Mouse (Mus musculus): ENCODE measurements at regions not wholly inside any gene's neighbourhood (a gene's known extent, or its start where the extent isn't known, plus 50 kb on each side); places are given as distances from the start of the nearest gene placed in this dataset.

- DNase-seq (ENCODE audit: low spot score in 2 of 2): peak; percentile 10 to 12
- intact Hi-C loops (cut with DNase I): no loop called here
These were observed 525.1 kb upstream of the Fam19a5 start for GRCm38 (mm10) chr15:87018978-87019377.

DNA sequence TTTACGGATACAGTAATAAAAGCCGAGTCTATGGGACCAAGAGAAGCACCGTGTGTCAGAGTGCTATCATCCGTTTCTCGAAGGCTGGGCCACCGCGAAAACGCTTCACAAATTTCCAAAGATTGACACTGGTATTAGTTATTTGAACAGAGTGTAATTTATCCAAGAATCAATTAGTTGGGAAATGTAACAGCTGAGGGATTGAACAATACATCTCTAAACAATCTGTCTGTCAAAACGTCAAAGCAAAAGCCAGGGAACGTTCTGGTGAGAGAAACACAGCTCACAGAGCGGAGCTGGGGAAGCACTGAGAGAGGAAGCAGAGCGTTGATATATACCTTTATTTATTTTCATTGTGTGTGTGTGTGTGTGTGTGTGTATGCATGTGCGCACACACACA lies 498.1 kb upstream of the Fam19a5 start:
- intact Hi-C loops (cut with DNase I): no loop called here
- no peak for DNase-seq (ENCODE audit: low spot score in 2 of 2)

GRCm38 (mm10) chr15:87054186-87054585 lies 489.9 kb upstream of the Fam19a5 start:
- intact Hi-C loops (cut with DNase I): no loop called here
- DNase-seq (ENCODE audit: low spot score in 2 of 2): no peak

DNA sequence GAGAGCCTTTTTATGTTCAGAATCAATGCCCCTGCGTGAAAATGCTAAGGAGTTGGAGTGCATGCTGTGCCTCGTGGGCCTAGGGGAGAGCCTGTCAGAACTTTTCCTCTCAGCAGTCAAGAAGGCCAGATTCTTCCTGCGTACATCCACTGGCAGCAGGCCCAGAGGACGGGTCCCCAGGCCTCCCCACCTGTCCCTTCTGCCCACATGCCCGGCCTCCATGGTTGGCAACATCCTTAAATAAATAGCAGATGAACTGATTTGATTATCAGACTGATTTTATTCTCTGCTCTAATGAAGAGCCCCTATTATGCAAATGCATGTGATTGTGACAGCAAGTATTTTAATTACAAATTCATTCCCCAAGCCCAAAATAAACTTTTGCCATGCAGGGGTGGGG lies 479.2 kb upstream of the Fam19a5 start:
- no peak for DNase-seq (ENCODE audit: low spot score in 2 of 2)
- intact Hi-C loops (cut with DNase I): no loop called here

DNA sequence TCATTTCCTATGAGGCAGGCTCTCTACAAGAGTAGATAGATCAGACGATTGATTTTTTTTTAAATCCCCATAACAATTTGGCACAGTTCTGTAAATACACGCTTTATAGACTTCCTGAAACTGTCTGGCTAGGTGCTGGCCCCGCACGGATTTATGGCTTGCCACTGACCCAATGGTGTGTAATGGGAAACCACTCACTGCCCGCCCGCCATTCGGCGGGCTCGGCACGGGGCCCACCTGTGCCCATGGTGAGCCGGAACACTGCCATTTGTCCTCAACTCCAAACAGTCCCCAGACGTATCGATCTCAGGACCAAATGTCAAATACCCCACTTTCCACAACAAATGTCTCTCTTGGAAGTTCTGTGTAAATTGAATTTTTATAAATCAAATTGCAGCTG lies 475.8 kb upstream of the Fam19a5 start:
- intact Hi-C loops (cut with DNase I): no loop called here
- no peak for DNase-seq (ENCODE audit: low spot score in 2 of 2)

DNA sequence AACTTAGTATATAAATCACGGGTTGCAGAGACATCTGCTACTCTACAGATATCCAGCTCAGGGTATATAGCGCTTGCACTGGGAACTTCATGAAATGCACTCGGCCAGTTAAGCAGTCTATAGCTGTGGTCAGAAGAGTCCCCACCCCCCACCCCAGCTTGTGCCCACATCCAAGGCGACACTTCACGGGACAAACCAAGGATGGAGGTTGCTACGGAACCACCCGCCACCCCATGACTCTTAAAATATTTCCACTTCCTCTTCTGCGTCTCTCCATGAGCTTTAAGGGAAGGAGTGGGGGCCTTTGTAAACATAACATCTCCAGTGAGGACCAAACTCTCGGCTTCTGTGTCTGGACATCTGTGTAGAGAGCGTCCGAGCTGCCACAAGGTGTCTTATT lies 469.5 kb upstream of the Fam19a5 start:
- no peak for DNase-seq (ENCODE audit: low spot score in 2 of 2)
- intact Hi-C loops (cut with DNase I): no loop called here

DNA sequence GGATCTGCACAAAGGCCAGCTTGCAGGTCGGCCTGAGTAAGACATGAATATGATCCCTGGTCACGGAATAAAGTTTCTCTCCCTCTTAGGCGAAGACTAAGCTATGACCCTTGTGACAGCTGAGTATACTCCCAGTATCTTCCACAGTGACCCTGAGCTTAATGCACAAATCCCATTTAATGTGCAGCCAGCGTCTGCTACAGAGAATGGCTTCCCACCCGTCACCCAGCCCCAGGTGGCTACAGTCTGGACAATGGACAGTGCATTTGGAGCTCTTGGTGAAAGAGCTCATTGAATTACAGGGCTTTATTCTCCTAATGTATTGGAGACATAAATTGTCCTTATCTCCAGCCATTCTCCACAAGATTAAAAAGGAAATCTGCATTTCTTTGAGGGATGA lies 454.3 kb upstream of the Fam19a5 start:
- intact Hi-C loops (cut with DNase I): no loop called here
- no peak for DNase-seq (ENCODE audit: low spot score in 2 of 2)

DNA sequence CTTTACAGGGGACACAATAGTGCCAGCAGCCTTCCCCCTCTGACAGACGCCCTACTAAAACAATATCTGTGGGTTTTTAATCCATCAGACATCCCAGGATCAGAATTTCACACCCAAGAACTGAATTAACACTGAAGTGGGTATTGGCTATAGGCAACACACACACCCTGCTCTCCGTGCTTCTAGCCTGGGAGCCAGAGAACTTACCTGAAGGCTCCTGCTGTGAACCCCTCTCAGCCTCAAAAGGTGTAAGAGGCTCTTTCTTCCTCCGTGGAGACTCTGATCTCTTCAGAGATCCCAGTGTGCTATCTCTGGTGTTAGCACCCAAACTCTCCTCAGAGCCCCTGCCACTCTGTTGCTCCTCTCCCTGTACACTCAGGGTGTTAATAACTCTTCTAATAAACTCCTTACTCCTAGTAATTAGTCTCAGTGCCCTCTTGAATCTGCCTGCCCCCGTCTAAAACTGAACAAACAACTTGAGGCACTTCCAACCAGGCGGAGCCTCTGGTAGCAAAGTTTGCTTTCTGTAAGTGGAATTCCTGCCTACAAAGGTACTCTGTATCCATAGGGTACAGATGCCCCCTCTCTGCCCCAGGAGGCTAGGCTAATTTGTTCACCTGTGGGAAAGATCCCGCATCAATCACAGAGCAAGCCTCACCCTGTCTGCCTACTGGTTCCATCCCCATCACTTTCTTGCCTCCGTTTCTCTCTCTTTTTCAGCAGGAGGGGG lies 452.9 kb upstream of the Fam19a5 start:
- intact Hi-C loops (cut with DNase I): no loop called here
- DNase-seq (ENCODE audit: low spot score in 2 of 2): no peak

DNA sequence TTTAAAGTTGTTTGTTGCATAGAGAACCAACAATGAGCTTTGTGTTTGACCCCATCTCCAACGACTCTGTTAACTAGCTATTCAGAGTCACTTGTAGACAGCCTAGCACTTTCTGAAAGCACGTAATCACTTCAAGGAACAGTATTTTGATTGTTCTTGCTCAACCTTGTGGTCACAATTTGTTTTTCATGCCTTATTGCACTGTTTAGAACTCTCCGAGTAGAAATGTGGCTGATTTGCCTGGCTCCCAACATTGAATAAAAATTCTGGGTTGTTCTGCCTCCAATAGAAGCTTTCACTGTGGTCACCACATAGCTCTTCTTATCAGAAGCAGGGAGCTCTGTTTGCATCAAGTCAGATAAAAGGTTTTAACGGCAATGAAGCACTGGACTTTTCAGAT lies 446.9 kb upstream of the Fam19a5 start:
- no peak for DNase-seq (ENCODE audit: low spot score in 2 of 2)
- intact Hi-C loops (cut with DNase I): no loop called here

GRCm38 (mm10) chr15:87101146-87101545 lies 443.0 kb upstream of the Fam19a5 start:
- intact Hi-C loops (cut with DNase I): no loop called here
- DNase-seq (ENCODE audit: low spot score in 2 of 2): no peak

GRCm38 (mm10) chr15:87102211-87102610 lies 441.9 kb upstream of the Fam19a5 start:
- DNase-seq (ENCODE audit: low spot score in 2 of 2): no peak
- intact Hi-C loops (cut with DNase I): no loop called here

DNA sequence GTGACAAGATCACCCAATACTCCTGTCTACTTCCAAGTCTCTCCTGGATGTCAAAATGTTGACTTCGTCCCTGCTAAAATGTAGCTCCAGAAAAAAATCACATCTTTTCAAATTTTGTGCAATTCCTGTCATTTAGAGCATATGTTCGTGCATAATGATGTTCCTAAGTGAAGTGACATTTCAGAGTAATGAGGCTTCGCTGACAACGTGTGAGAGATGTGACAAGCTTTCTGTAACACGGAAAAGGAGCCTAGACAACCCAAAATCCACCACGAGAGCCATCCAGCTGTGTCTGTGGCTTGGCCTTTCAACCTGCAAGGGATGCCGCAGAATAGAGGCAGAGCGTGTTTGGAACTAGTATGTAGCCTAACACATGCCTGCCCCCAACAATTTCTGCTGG lies 438.1 kb upstream of the Fam19a5 start:
- no peak for DNase-seq (ENCODE audit: low spot score in 2 of 2)
- intact Hi-C loops (cut with DNase I): no loop called here

DNA sequence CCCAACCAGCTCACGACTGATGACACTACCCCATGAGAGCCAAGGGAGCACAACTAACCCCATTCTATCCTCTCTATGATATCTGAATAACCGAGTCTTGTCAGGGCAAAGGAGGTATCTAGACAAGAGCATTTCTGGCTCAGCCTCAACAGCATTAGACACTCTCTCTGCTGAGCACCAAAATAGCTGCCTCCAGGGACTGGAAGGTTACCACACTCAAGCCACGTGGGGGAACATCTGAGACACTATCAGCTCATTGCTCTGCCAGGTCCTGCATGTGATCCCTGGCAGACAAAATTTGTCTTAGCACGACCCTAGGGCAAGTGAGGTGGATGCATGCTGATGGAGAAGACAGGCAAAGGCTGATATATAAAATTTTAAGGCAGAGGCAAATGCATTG lies 436.4 kb upstream of the Fam19a5 start:
- no peak for DNase-seq (ENCODE audit: low spot score in 2 of 2)
- intact Hi-C loops (cut with DNase I): no loop called here

DNA sequence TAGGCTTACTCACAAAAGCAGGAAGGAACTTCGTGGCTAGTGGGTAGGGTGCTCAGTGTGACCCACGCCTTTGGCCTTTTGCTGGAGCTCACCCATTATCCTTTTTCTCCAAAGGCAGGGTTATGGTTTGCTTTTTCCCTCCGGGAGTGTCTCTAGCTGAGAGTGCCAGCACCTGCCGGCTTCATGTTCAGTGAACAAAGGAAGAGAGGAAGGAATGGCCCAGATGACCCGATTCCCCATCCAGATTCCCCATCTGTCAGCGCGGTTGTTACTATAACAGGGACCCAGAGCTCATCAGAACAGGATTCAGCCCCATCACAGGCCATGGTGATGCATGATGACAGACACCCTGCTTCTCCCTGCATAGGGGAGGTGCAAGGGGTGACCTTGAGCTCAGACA lies 435.7 kb upstream of the Fam19a5 start:
- intact Hi-C loops (cut with DNase I): no loop called here
- DNase-seq (ENCODE audit: low spot score in 2 of 2): no peak

DNA sequence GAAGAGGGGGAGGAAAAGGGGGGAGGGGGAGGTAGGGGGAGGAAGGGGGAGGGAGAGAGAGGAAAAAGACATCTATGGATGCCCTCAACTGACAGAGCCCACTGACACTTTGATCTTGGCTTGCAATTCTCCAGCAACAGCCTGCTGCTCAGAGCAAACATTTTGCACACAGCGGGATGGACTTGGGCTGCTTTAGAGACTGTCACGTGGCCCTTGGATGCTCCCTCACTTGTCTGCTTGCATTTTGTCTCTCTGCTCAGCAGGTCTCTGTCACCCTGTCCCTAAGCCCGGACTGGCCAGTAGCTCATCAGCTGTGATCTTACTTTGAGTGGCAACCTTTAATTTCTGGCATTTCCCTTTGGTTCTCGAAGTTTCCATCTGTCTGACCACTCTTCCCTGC lies 421.4 kb upstream of the Fam19a5 start:
- intact Hi-C loops (cut with DNase I): no loop called here

DNA sequence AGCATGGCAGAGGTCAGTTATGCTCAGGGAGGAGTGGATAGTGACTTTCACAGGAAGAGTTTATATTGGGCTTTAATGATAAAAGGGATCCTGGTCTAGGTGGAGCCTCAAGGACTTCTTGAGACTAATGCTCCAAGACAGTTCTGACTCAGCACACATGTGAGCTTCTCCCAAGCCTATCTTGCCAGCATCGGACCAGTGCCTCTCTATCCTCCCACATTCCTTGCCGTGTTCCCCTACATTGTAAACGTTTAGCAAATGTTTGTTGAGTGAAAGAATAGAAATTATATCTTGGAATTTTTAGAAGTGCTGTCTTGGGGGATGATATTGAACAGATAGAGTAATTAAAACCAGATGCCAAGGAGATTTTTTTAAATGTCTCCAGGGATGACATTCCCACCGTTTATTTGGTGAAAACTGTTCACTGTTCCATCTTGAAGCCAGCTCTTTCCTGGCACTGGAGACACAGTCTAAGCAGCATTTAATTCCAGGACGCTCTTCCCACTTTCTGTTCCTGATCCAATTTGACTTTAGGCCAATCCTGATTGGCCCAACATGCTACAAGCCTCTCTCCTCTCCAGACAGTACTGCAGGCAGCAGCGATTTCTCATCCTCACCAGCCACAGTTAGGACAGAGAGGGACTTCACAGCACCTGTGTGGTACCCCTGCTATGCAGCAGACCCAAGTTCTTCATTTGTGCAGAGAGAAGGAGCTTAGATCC lies 418.5 kb upstream of the Fam19a5 start:
- DNase-seq (ENCODE audit: low spot score in 2 of 2): peak; percentile 17 to 51
- intact Hi-C loops (cut with DNase I): no loop called here

More for the DNA sequence above, 421.4 kb upstream of the Fam19a5 start:
- no peak for DNase-seq (ENCODE audit: low spot score in 2 of 2)

- intact Hi-C loops (cut with DNase I): no loop called here
- no peak for DNase-seq (ENCODE audit: low spot score in 2 of 2)
These were observed 405.2 kb upstream of the Fam19a5 start for GRCm38 (mm10) chr15:87138870-87139269.

- intact Hi-C loops (cut with DNase I): no loop called here
- no peak for DNase-seq (ENCODE audit: low spot score in 2 of 2)
These were observed 375.0 kb upstream of the Fam19a5 start for GRCm38 (mm10) chr15:87169136-87169535.

DNA sequence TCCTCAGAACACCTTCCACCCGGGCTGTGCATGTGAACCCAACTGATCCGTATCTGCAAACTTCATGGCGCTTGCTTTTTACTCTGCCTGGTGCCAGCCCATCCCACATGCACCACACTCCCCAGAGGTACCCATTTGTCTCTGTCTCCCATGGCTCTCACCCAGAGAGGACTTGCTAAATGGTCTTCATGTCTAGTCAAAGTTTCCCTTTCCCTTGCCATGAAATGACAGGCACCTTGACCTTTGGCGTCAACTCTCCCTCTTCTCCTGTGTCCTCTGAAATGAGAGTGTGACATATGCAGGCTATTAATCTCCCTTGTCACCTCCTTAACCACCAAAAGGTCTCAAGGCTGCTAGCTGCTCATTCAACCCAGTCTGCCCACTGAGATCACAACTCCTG lies 373.2 kb upstream of the Fam19a5 start:
- intact Hi-C loops (cut with DNase I): no loop called here
- DNase-seq (ENCODE audit: low spot score in 2 of 2): no peak

- intact Hi-C loops (cut with DNase I): no loop called here
- no peak for DNase-seq (ENCODE audit: low spot score in 2 of 2)
These were observed 371.0 kb upstream of the Fam19a5 start for GRCm38 (mm10) chr15:87173096-87173495.

DNA sequence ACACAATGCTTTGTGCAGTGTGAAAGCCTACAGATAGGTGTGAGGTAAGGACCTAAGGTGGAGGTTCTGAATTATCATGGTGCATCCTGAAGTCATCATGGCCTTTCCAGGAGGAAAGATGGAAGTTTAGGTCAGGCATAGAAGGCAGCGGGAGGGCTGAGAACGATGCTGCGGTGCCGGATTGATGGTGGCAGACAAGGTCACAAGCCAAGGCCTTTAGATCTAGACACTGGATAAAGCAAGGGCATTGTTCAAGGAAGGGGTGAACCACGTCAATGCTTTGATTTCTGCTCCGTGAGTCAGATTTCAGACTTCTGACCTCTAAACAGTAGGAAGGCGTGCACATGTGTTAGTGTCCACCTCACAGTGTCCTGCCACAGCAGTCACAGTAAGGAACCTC lies 365.5 kb upstream of the Fam19a5 start:
- intact Hi-C loops (cut with DNase I): no loop called here
- DNase-seq (ENCODE audit: low spot score in 2 of 2): no peak

- intact Hi-C loops (cut with DNase I): no loop called here
- no peak for DNase-seq (ENCODE audit: low spot score in 2 of 2)
These were observed 363.3 kb upstream of the Fam19a5 start for GRCm38 (mm10) chr15:87180836-87181235.

All from left cerebral cortex, postnatal 25 days (tissue).